Mouse (Mus musculus) MEL (cell line): Measurements from ENCODE around the gene Asdurf. TPM values are rescaled to one million over a fixed set of nuclear protein-coding genes. Genes with fewer than 3 reads are reported as not detected.

Source experiments
- DNase-seq: peaks from one replicate; pipeline ENCODE4 v3.0.0; 2011; ENCODE audit warnings: low read depth, low spot score
- H3K27ac ChIP-seq: 2 replicates; pipeline ENCODE4 v1.5.1; 2012; ENCODE audit warnings: low read depth, mild to moderate bottlenecking, control low read depth, low read length, moderate library complexity; ENCODE audit not compliant: control insufficient read depth
- H3K27me3 ChIP-seq, 2 experiments: fragments of 150-350 bp in 1 of 2; sonication (generic) in 1 of 2; 2 replicates each; pipeline ENCODE4 v1.6.1; 2012; ENCODE audit warnings: low read length in 2 of 2, mild to moderate bottlenecking in 2 of 2, improper control_type of control experiment in 1 of 2, moderate library complexity in 1 of 2; ENCODE audit not compliant: insufficient read depth in 2 of 2, control insufficient read depth in 1 of 2
- H3K36me3 ChIP-seq, 2 experiments: 2 replicates each; pipeline ENCODE4 v1.6.1; 2012 to 2014; ENCODE audit warnings: low read length in 2 of 2, improper control_type of control experiment in 1 of 2, inconsistent platforms in 1 of 2, mild to moderate bottlenecking in 1 of 2; ENCODE audit not compliant: insufficient read depth in 2 of 2, control insufficient read depth in 1 of 2
- H3K4me1 ChIP-seq, 2 experiments: fragments of 150-350 bp in 1 of 2; sonication (generic) in 1 of 2; 2 replicates each; pipeline ENCODE4 v1.6.1; 2012; ENCODE audit warnings: low read length in 2 of 2, improper control_type of control experiment in 1 of 2, mild to moderate bottlenecking in 1 of 2; ENCODE audit not compliant: insufficient read depth in 2 of 2, control insufficient read depth in 1 of 2
- H3K4me3 ChIP-seq, 2 experiments: fragments of 150-350 bp in 1 of 2; sonication (generic) in 1 of 2; 2 replicates each; pipeline ENCODE4 v1.5.1; 2012; ENCODE audit warnings: low read depth in 2 of 2, low read length in 2 of 2, mild to moderate bottlenecking in 2 of 2, moderate library complexity in 2 of 2, control low read depth in 1 of 2, improper control_type of control experiment in 1 of 2; ENCODE audit not compliant: control insufficient read depth in 1 of 2, insufficient read depth in 1 of 2
- H3K79me2 ChIP-seq: 2 replicates; pipeline ENCODE4 v1.6.1; 2012; ENCODE audit warnings: mild to moderate bottlenecking, low read length, moderate library complexity; ENCODE audit not compliant: control insufficient read depth, poor library complexity, insufficient read depth
- H3K9ac ChIP-seq: 2 replicates; pipeline ENCODE4 v1.6.1; 2012; ENCODE audit warnings: low read depth, mild to moderate bottlenecking, control low read depth, low read length, moderate library complexity; ENCODE audit not compliant: control insufficient read depth, poor library complexity, severe bottlenecking
- H3K9me3 ChIP-seq: fragments of 150-350 bp; sonication (generic); replicated peaks from 2 replicates; pipeline ENCODE4 v1.6.1; 2012; ENCODE audit warnings: mild to moderate bottlenecking, low read length, improper control_type of control experiment, moderate library complexity; ENCODE audit not compliant: insufficient read depth
- CTCF ChIP-seq, 3 experiments: IDR thresholded peaks in 2 of 3; conservative IDR thresholded peaks in 1 of 3; 2 replicates each; pipeline ENCODE4 v1.5.1; 2011 to 2012; ENCODE audit warnings: low read length in 3 of 3, low read depth in 2 of 3, mild to moderate bottlenecking in 2 of 3, improper control_type of control experiment in 1 of 3, inconsistent platforms in 1 of 3, mixed read lengths in 1 of 3, moderate library complexity in 1 of 3; ENCODE audit not compliant: control insufficient read depth in 1 of 3, insufficient read depth in 1 of 3, poor library complexity in 1 of 3, severe bottlenecking in 1 of 3
- ELF1 ChIP-seq: IDR thresholded peaks from 2 replicates; pipeline ENCODE4 v1.6.1; 2014; ENCODE audit warnings: low read depth, mild to moderate bottlenecking, inconsistent platforms, low read length, improper control_type of control experiment, moderate library complexity
- EP300 ChIP-seq, 2 experiments: IDR thresholded peaks; 2 replicates each; pipeline ENCODE4 v1.6.1; 2011; ENCODE audit warnings: improper control_type of control experiment in 2 of 2, low read length in 2 of 2, low read depth in 1 of 2, mild to moderate bottlenecking in 1 of 2
- ETS1 ChIP-seq: IDR thresholded peaks from 2 replicates; pipeline ENCODE4 v1.6.1; 2012; ENCODE audit warnings: low read depth, mild to moderate bottlenecking, inconsistent platforms, low read length, improper control_type of control experiment, moderate library complexity
- GATA1 ChIP-seq: IDR thresholded peaks from 2 replicates; pipeline ENCODE4 v1.6.1; 2011; ENCODE audit warnings: low read depth, low read length, improper control_type of control experiment
- HCFC1 ChIP-seq: IDR thresholded peaks from 2 replicates; pipeline ENCODE4 v1.6.1; 2012; ENCODE audit warnings: low read depth, mild to moderate bottlenecking, inconsistent platforms, low read length, improper control_type of control experiment, moderate library complexity
- MAFK ChIP-seq: IDR thresholded peaks from 2 replicates; pipeline ENCODE4 v1.6.1; 2011; ENCODE audit warnings: low read depth, mild to moderate bottlenecking, low read length, improper control_type of control experiment, borderline replicate concordance
- MEF2A ChIP-seq: IDR thresholded peaks from 2 replicates; pipeline ENCODE4 v1.6.1; 2014; ENCODE audit warnings: low read depth, mild to moderate bottlenecking, inconsistent platforms, low read length, improper control_type of control experiment; ENCODE audit not compliant: poor library complexity, insufficient replicate concordance, severe bottlenecking; ENCODE audit errors: extremely low read depth
- MXI1 ChIP-seq: IDR thresholded peaks from 2 replicates; pipeline ENCODE4 v1.6.1; 2011; ENCODE audit warnings: mild to moderate bottlenecking, low read depth, low read length, improper control_type of control experiment
- MYB ChIP-seq: IDR thresholded peaks from 2 replicates; pipeline ENCODE4 v1.6.1; 2011; ENCODE audit warnings: mild to moderate bottlenecking, low read depth, low read length, improper control_type of control experiment
- NELFE ChIP-seq: IDR thresholded peaks from 2 replicates; pipeline ENCODE4 v1.6.1; 2011; ENCODE audit warnings: low read depth, low read length, improper control_type of control experiment
- NRF1 ChIP-seq: IDR thresholded peaks from 2 replicates; pipeline ENCODE4 v1.6.1; 2014; ENCODE audit warnings: low read depth, mild to moderate bottlenecking, inconsistent platforms, low read length, improper control_type of control experiment, moderate library complexity; ENCODE audit not compliant: poor library complexity, insufficient read depth, severe bottlenecking
- POLR2A ChIP-seq, 2 experiments: IDR thresholded peaks; 2 replicates each; pipeline ENCODE4 v1.6.1; 2011 to 2012; ENCODE audit warnings: low read length in 2 of 2, mild to moderate bottlenecking in 2 of 2, control low read depth in 1 of 2, improper control_type of control experiment in 1 of 2, low read depth in 1 of 2, moderate library complexity in 1 of 2; ENCODE audit not compliant: control insufficient read depth in 1 of 2, insufficient read depth in 1 of 2, poor library complexity in 1 of 2
- POLR2AphosphoS2 ChIP-seq: IDR thresholded peaks from 2 replicates; pipeline ENCODE4 v1.6.1; 2011; ENCODE audit warnings: low read length, improper control_type of control experiment
- RAD21 ChIP-seq: IDR thresholded peaks from 2 replicates; pipeline ENCODE4 v1.6.1; 2011; ENCODE audit warnings: mild to moderate bottlenecking, low read depth, low read length, improper control_type of control experiment
- SIN3A ChIP-seq: IDR thresholded peaks from 2 replicates; pipeline ENCODE4 v1.6.1; 2012; ENCODE audit warnings: low read length, improper control_type of control experiment, inconsistent platforms
- TBP ChIP-seq: IDR thresholded peaks from 2 replicates; pipeline ENCODE4 v1.8.0; 2011; ENCODE audit warnings: low read depth, low read length, improper control_type of control experiment
- TCF12 ChIP-seq: IDR thresholded peaks from 2 replicates; pipeline ENCODE4 v1.6.1; 2014; ENCODE audit warnings: low read depth, mild to moderate bottlenecking, inconsistent platforms, low read length, improper control_type of control experiment, moderate library complexity
- ZC3H11A ChIP-seq: IDR thresholded peaks from 2 replicates; pipeline ENCODE4 v1.6.1; 2012; ENCODE audit warnings: low read depth, mild to moderate bottlenecking, inconsistent platforms, low read length, improper control_type of control experiment
- ZMIZ1 ChIP-seq: IDR thresholded peaks from 2 replicates; pipeline ENCODE4 v1.6.1; 2012; ENCODE audit warnings: low read depth, mild to moderate bottlenecking, inconsistent platforms, low read length, improper control_type of control experiment, moderate library complexity
- polyA plus RNA-seq, 2 experiments: library from polyadenylated mRNA; stranded (reverse) in 1 of 2; unstranded in 1 of 2; fragments of >175 nt in 1 of 2; fragments of >200 nt in 1 of 2; gene quantifications; 2 replicates each; pipeline versions ENCODE4 v1.2.1 to v1.2.4; 2012; ENCODE audit warnings: low replicate concordance in 2 of 2, low read depth in 1 of 2; ENCODE audit not compliant: insufficient read length in 2 of 2, insufficient read depth in 1 of 2, missing spikeins in 1 of 2
- total RNA-seq: library from RNA; depleted of rRNA; stranded (reverse); fragments of 300-350 nt; gene quantifications from 2 replicates; pipeline ENCODE4 v1.2.3, GENCODE M21; 2012

Gene Asdurf
- total and polyA plus RNA-seq, 3 experiments: not detected

DNA sequence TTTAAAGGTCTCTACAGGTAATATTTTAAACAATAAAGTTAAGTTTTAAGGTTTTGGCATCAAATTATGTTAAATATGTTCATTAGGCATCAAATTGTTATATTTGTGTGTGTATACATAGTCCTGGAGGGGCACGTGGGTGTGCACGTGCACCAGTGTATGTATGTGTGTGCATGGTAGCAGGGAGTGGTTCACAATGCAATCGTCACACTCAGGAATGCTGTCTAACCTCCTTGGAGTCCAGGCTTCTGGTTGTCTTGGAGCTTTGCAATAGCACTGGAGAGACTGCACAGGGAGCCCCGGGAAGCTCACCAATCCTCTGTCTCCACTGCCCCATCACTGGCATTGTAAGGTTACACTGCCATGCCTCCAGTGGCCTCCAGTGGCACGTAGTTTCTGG is 29.2 kb downstream of the Asdurf start (continued):
- TF ChIP-seq MEF2A: no peak

- no peak for DNase-seq
- Histone ChIP-seq H3K79me2 (no peaks in the 10 kb centered on the region), H3K4me1 (peaks cover 2 to 27% of the 10 kb centered on the region in 2 experiments; a peak in 2 of 4 replicates), H3K9me3 (no peaks in the 10 kb centered on the region), H3K4me3 (no peak overlapping the region)
- TF ChIP-seq TCF12 (peak; percentile 63; the same call in 1 of the 2 replicates), ETS1 (no peak), EP300 (IDR thresholded peaks at IDR 0.05; ENCODE audit: low read depth in 1 of 2, low read length in 2 of 2) (0 out of 4 replicates have a peak, but pooled peaks of 1 of the 2 experiments have one; percentile 22), RAD21 (no peak), GATA1 (peak; percentile 29; the same call in 1 of the 2 replicates)
- TF ChIP-seq, all 39 proteins: peak for 3
- Histone ChIP-seq H3K9ac (no peak overlapping the region), H3K36me3 (peaks cover 0 to 11% of the 10 kb centered on the region in 2 experiments), H3K27ac (no peak overlapping the region), H3K27me3 (no peaks in the 10 kb centered on the region)
These were observed 30.6 kb downstream of the Asdurf start for GRCm38 (mm10) chr1:53321662-53322344.

- Histone ChIP-seq H3K9me3 (no peaks in the 10 kb centered on the region), H3K4me1 (peaks cover 2 to 3% of the 10 kb centered on the region in 2 experiments; a peak in 3 of 4 replicates)
- TF ChIP-seq HCFC1 (peak; percentile 74), TBP (peak; percentile 79; the same call in 1 of the 2 replicates), CTCF (IDR thresholded peaks at IDR 0.05 in 2 of 3, conservative IDR thresholded peaks at IDR 0.05 in 1 of 3; ENCODE audit: control insufficient read depth in 1 of 3, insufficient read depth in 1 of 3, low read depth in 2 of 3, low read length in 3 of 3, poor library complexity in 1 of 3, severe bottlenecking in 1 of 3) (peak in 1 of 3 experiments; percentile 11; a peak in 1 of 6 replicates), ETS1 (0 out of 2 replicates have a peak, but pooled peaks have one; percentile 5), ZMIZ1 (no peak), ELF1 (peak; percentile 27; the same call in 1 of the 2 replicates), SIN3A (peak; percentile 59; the same call in 1 of the 2 replicates), MYB (no peak), POLR2AphosphoS2 (peak; percentile 75; the same call in 1 of the 2 replicates), TCF12 (peak; percentile 33; the same call in 1 of the 2 replicates), MAFK (no peak), MXI1 (peak; percentile 63; the same call in 1 of the 2 replicates), RAD21 (peak; percentile 8), NELFE (peak; percentile 89), NRF1 (peak; percentile 59; the same call in 1 of the 2 replicates), ZC3H11A (no peak), POLR2A (IDR thresholded peaks at IDR 0.05; ENCODE audit: control insufficient read depth in 1 of 2, insufficient read depth in 1 of 2, low read depth in 1 of 2, low read length in 2 of 2, poor library complexity in 1 of 2) (peak; percentile 71 to 94)
- TF ChIP-seq, all 39 proteins: peak for 13
- peaks cover 5% of the 10 kb centered on the region for H3K79me2 ChIP-seq
- peak; percentile 92 for DNase-seq
- peaks cover 0 to 7% of the 10 kb centered on the region in 2 experiments; a peak in 2 of 4 replicates for H3K36me3 ChIP-seq
- peak within 1 kb of the TSS; percentile 98 for H3K9ac ChIP-seq
- no peaks in the 10 kb centered on the region for H3K27me3 ChIP-seq
- H3K27ac ChIP-seq: peak within 1 kb of the TSS; percentile 88
- H3K4me3 ChIP-seq: peak within 1 kb of the TSS; percentile 85 to 100
These were observed 39.1 kb downstream of the Asdurf start, which contains the start of gene Osgepl1 for GRCm38 (mm10) chr1:53312989-53313967. Gene Osgepl1, plus strand, starts transcription at chr1:53313624.
